Mouse (Mus musculus) kidney, adult 2 months (tissue): ENCODE data around the gene L3mbtl3.

Experiments used
- CTCF ChIP-seq: fragments of 200-500 bp; conservative IDR thresholded peaks from 2 replicates; pipeline ENCODE4 v1.5.1; 2011; ENCODE audit warnings: low read depth, mild to moderate bottlenecking, control low read depth, low read length, moderate library complexity, mixed read lengths; ENCODE audit not compliant: insufficient read depth, insufficient read length
- POLR2A ChIP-seq: fragments of 200-500 bp; IDR thresholded peaks from one replicate; pipeline ENCODE4 v1.6.1; 2011; ENCODE audit warnings: low read depth, low read length, control low read depth

- TF ChIP-seq CTCF (no peak), POLR2A (no peak)
These were observed 45.4 kb upstream of the L3mbtl3 start for GRCm38 (mm10) chr10:26421168-26421567.
